In genomic region chr6:86823824-86824223, GRCm38 (mm10) we compare ENCODE assay signal across 9 mouse cellular contexts. TPM values are rescaled to one million over a fixed set of nuclear protein-coding genes. Genes with fewer than 3 reads are reported as not detected.
DNase-seq lines count a peak whose midpoint lies in the region; ATAC-seq lines count a peak whose summit lies in the region.
"Had no signal": no experiment of that assay in that cellular context is flagged by ENCODE, and none has a peak within 500 bp of the region (broad histone marks: within the 10 kb centered on the region; RNA-seq: fewer than 3 reads in every experiment).

No protein-coding gene starts in this region.

- no peak overlapping the region for H3K9ac ChIP-seq in forebrain, embryonic 15.5 days (replicated peaks)
- no peak overlapping the region for H3K9ac ChIP-seq in forebrain, embryonic 14.5 days (ENCODE audit: low read length)
- H3K9ac ChIP-seq: neural tube, embryonic 12.5 days had no signal

- peaks cover 10% of the 10 kb centered on the region for H3K4me1 ChIP-seq in forebrain, embryonic 15.5 days
- H3K4me1 ChIP-seq in forebrain, embryonic 14.5 days (ENCODE audit: control insufficient read depth, insufficient read depth, low read length): no peaks in the 10 kb centered on the region

- H3K27me3 ChIP-seq in forebrain, embryonic 15.5 days: no peaks in the 10 kb centered on the region
- H3K27me3 ChIP-seq in forebrain, embryonic 14.5 days (replicated peaks; ENCODE audit: control insufficient read depth, insufficient read depth, low read length): no peaks in the 10 kb centered on the region

- no peaks in the 10 kb centered on the region for H3K36me3 ChIP-seq in forebrain, embryonic 15.5 days
- no peaks in the 10 kb centered on the region for H3K36me3 ChIP-seq in forebrain, embryonic 14.5 days (ENCODE audit: control insufficient read depth, insufficient read depth, low read length)
- H3K36me3 ChIP-seq: neural tube, embryonic 12.5 days had no signal

- ATAC-seq in forebrain, embryonic 15.5 days (replicated peaks): no peak
- no peak for ATAC-seq in forebrain, embryonic 14.5 days

- DNase-seq in gastrocnemius, adult 18-20 months (ENCODE audit: low spot score): peak; percentile 52
- DNase-seq in gastrocnemius, postnatal 4 days (ENCODE audit: low spot score in 2 of 2): no peak
- DNase-seq in adrenal gland, postnatal 25 days: peak; percentile 18
- peak; percentile 61 to 66 for DNase-seq in heart, postnatal 36 days
- DNase-seq in lung, postnatal 36 days: peak; percentile 86
- no peak for DNase-seq in urinary bladder, postnatal 25 days (ENCODE audit: low spot score)
- DNase-seq in forebrain, embryonic 14.5 days (ENCODE audit: low spot score): no peak

- H3K4me2 ChIP-seq in forebrain, embryonic 15.5 days (replicated peaks): no peak overlapping the region
- H3K4me2 ChIP-seq in forebrain, embryonic 14.5 days (ENCODE audit: low read length): no peak overlapping the region
- H3K4me2 ChIP-seq: neural tube, embryonic 12.5 days had no signal

- no peak overlapping the region for H3K4me3 ChIP-seq in forebrain, embryonic 15.5 days
- H3K4me3 ChIP-seq in forebrain, embryonic 14.5 days (ENCODE audit: low read depth, low read length): no peak overlapping the region
- H3K4me3 ChIP-seq: neural tube, embryonic 12.5 days had no signal

- intact Hi-C loops in heart, postnatal 36 days (cut with DNase I): no loop called here

- no peaks in the 10 kb centered on the region for H3K9me3 ChIP-seq in forebrain, embryonic 15.5 days
- no peaks in the 10 kb centered on the region for H3K9me3 ChIP-seq in forebrain, embryonic 14.5 days (replicated peaks; ENCODE audit: control insufficient read depth, low read length)
- H3K9me3 ChIP-seq: neural tube, embryonic 12.5 days had no signal

- 42% methylated on average over 10 of the region's 10 CpGs for WGBS in forebrain, embryonic 15.5 days
- WGBS in forebrain, embryonic 14.5 days: 45% methylated on average over 10 of the region's 10 CpGs

- H3K27ac ChIP-seq in forebrain, embryonic 15.5 days (replicated peaks): no peak overlapping the region
- H3K27ac ChIP-seq in forebrain, embryonic 14.5 days (ENCODE audit: low read depth, low read length): no peak overlapping the region
- H3K27ac ChIP-seq: neural tube, embryonic 12.5 days had no signal

RNA-seq across cellular contexts. Expression of gene Aak1, which starts 25.5 kb away (rescaled TPM):
- 10 to 100 TPM; 30.5 to 46.5 TPM for total RNA-seq in gastrocnemius, adult 18-20 months (2021)
- 10 to 100 TPM; 57.9 to 69.9 TPM for total RNA-seq in gastrocnemius, postnatal 4 days (2021)
- total RNA-seq in adrenal gland, postnatal 25 days (2021): 93.8 and 99.7 TPM in 2 replicates
- total RNA-seq in heart, postnatal 36 days (2021): 10 to 100 TPM; 71.1 to 75.1 TPM
- 36.1 and 39.3 TPM in 2 replicates for polyA plus RNA-seq in forebrain, embryonic 15.5 days (2015; fragmentation: Nextera tagmentation; extraction: Ambion mirVana)
- 23.5 and 30.9 TPM in 2 replicates for polyA plus RNA-seq in forebrain, embryonic 14.5 days (2014; fragmentation: Nextera tagmentation; extraction: Ambion mirVana)

RNA-seq across cellular contexts. Expression of gene Anxa4, which starts 30.4 kb away (rescaled TPM):
- total RNA-seq in gastrocnemius, adult 18-20 months (2021): 10 to 100 TPM; 14.6 to 28.1 TPM
- total RNA-seq in gastrocnemius, postnatal 4 days (2021): 10 to 100 TPM; 48.9 to 49.5 TPM
- total RNA-seq in adrenal gland, postnatal 25 days (2021): 56.7 and 68.9 TPM in 2 replicates
- 10 to 100 TPM; 36.1 to 42.0 TPM for total RNA-seq in heart, postnatal 36 days (2021)
- 5.8 and 5.9 TPM in 2 replicates for polyA plus RNA-seq in forebrain, embryonic 15.5 days (2015; fragmentation: Nextera tagmentation; extraction: Ambion mirVana)
- polyA plus RNA-seq in forebrain, embryonic 14.5 days (2014; fragmentation: Nextera tagmentation; extraction: Ambion mirVana): 6.5 and 7.2 TPM in 2 replicates

Comparison
In these comparisons a context has a peak if more than half of its experiments do, and no peak if none do; other contexts are left out.
1. DNase-seq: peak in gastrocnemius, adult 18-20 months (single experiment), adrenal gland, postnatal 25 days (single experiment), heart, postnatal 36 days (2 of 2) and lung, postnatal 36 days (single experiment); none in gastrocnemius, postnatal 4 days (0 of 2), urinary bladder, postnatal 25 days (single experiment) and forebrain, embryonic 14.5 days (single experiment).